Mouse (Mus musculus): ENCODE data around the gene Sec63. TPM values are rescaled to one million over a fixed set of nuclear protein-coding genes. Genes with fewer than 3 reads are reported as not detected.

Gene Sec63
- total RNA-seq, 2 experiments from 2014 or later: 42.9 to 50.5 TPM

GRCm38 (mm10) chr10:42827155-42827554 lies 65.9 kb downstream of the Sec63 start:
- intact Hi-C loops (cut with DNase I): no loop called here
- DNase-seq: no peak

DNA sequence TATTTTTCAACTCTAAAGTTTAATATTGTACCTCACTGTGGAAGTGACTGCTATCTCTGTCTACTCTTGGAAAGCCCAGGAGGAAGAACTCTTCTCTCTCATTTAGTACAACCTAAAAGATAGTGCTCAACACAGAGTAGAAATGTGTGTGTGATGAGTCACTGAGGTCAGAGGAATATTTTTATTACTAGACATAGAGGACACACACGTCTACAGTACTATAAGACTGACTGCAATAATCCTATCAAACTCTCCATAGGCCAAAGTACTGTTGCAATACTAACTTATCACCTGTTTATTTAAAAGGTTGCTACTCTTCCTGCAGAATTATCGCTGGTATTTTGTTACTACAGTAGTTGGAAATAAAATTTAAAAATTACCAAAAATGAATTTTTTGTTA lies 68.7 kb downstream of the Sec63 start:
- intact Hi-C loops (cut with DNase I): no loop called here
- DNase-seq: no peak

GRCm38 (mm10) chr10:42830409-42830808 lies 69.1 kb downstream of the Sec63 start:
- no peak for DNase-seq
- intact Hi-C loops (cut with DNase I): no loop called here

DNA sequence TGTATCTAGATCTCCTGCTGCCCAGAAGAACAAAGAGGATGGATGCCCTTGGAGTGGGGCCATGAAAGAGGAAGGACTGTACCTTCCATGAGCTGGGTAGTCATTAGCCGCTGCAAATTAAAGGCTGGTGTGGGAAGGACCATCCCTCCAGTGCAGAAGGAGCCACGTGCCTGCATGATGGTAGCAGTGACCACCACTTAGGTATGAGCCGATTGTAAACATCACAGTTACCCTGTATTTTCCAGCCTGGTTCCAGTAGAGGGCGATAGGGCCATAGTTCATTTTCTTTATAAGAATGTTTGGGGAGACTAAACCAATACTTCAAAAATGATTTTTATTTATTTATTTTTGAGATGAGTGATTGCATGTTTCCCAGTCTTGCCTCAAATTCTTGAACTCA lies 71.4 kb downstream of the Sec63 start:
- intact Hi-C loops (cut with DNase I): no loop called here
- DNase-seq: no peak

DNA sequence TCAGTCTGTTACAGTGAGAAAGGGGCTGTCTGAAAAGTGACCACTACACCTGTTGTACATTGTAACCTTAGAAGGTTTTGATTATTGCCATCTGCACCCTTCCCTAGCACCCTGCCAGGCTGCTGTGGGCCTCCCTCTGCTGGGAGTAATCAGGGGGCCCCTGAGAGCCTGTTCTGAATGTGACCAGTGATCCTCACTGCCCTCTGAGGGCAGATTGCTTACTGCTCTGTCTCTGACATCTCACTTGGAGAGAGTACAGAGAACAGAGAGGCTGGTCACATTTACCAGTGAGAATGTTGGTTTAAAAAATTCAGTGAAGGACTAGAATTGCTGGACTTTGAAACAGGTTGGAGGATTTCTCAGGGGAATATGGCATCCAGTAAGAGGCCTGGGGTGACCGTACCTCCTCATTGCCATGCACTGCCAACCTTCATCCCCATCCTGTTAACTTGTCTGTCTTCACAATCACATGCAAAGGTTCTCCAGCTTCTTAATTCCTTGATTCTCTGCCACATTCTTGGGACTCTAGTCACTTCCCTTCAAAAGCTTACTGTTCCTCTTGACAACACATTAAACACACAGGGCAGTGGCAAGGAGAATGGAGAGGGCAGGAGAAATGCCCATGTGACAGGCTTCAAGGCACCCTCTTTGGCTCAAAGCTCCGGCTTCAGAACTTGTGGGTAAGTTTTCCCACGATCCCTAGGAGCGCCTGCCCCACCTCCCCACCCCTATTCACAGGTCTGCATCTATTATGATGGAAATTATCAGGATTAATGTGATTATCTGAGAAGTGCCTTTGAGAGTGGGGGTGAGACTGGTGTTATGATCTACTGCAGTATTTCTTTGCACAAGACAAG lies 72.8 kb downstream of the Sec63 start:
- DNase-seq: no peak
- intact Hi-C loops (cut with DNase I): no loop called here

- intact Hi-C loops (cut with DNase I): no loop called here
- DNase-seq: no peak
Measured at GRCm38 (mm10) chr10:42838106-42838505, 76.8 kb downstream of the Sec63 start.

DNA sequence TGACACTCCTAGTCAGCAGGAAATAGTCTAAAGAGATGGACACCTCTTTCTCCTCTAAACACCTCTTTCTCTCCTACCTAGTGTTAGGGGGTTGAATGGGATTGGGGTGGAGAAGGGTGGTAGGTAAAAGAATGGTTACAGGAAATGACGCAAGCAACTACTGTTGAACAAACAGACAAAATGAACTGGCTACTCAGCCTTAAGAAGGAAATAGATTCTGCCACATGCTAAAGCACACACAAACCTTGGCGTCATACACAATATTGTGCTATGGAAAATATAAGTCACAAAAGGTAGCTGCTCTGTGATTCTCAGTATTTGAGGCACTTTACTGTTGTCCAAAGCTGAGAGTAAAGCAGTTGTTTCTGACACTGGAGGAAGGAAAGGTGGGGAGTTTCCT lies 77.4 kb downstream of the Sec63 start:
- no peak for DNase-seq
- intact Hi-C loops (cut with DNase I): no loop called here

DNA sequence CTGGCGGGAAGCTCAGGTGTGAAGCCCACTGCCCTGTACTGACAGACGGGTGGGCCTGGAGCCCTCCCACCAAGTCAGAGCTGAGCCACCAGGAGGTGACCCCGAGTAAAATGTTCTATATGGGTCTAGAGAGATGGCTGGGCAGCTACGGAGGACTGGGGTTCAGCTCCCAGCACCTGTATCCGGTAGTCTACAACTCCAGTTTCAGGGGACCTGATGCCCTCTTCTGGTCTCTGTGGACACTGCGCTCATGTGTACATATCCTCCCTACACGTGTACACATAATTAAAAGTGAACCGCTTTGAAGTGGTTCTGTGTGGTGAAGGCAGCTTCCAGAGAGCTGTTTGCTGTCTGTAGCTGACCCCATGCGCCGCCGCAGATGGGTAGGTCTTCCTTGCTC lies 78.7 kb downstream of the Sec63 start:
- intact Hi-C loops (cut with DNase I): loop anchor here (5.0 kb wide), 1 partner anchor 102 kb away; no protein-coding TSS in a partner anchor
- no peak for DNase-seq

- intact Hi-C loops (cut with DNase I): loop anchor here (5.0 kb wide), 1 partner anchor 101 kb away; no protein-coding TSS in a partner anchor
- DNase-seq: no peak
Measured at GRCm38 (mm10) chr10:42841531-42842195, 80.4 kb downstream of the Sec63 start.

DNA sequence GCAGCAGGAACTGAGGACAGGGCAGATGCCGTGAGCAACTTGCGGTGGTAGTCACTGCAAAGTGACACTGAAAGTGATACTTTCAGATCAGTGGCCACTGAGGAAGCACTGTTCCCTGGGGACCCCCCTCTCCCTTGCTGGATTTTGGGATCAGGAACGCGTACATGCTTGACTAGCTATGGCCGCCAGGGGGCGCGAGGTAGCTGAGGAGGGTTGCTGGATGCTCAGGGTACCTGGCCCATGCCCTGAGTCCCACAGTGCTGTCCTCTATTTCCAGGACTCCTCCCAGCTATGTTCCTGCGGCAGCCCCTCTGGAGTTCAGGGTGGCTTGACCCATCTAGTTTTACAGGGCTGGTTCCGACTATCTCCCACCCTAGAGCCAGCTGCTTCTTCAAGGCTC lies 81.1 kb downstream of the Sec63 start:
- DNase-seq: peak; percentile 83
- intact Hi-C loops (cut with DNase I): loop anchor here (5.0 kb wide), 1 partner anchor 100 kb away; no protein-coding TSS in a partner anchor

DNA sequence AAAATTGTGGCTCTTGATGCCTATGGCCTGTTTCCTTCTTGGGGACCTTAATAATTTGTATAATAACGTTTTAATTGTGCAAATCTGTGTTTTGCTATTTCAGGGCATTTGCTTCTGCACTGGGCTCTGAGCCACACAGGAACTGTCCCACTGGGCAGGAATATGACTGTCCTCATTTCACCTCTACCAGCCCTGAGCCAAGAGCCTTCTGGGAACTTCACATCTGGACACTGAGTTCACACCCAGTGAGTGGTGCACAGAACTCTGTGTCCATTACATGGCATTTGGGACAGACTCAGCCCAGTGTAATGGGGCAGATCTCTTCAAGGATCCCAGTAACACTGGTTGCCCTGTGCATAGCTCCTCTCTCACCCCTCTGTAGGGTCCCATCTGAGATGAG lies 82.1 kb downstream of the Sec63 start:
- no peak for DNase-seq
- intact Hi-C loops (cut with DNase I): loop anchor here (5.0 kb wide), 1 partner anchor 99 kb away; no protein-coding TSS in a partner anchor

- no peak for DNase-seq
- intact Hi-C loops (cut with DNase I): no loop called here
Measured at GRCm38 (mm10) chr10:42845480-42845879, 84.2 kb downstream of the Sec63 start.

GRCm38 (mm10) chr10:42848179-42849080 lies 87.1 kb downstream of the Sec63 start:
- intact Hi-C loops (cut with DNase I): no loop called here
- DNase-seq: no peak

DNA sequence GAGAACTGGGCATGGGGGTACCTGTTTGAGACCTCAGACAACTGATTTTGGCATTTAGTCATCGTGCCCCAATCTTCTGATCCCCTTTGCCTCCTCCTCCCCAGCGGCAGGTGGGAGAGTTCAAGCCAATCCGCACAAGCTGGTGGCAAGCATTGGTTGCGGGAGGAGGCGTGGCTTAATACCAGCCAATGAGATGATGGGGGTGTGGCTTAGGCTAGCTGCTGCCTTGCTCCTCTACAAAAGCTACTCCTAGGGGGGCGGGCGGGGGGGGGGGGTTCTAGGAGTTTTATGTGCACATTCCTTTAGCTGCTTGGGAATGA lies 87.7 kb downstream of the Sec63 start:
- intact Hi-C loops (cut with DNase I): no loop called here
- no peak for DNase-seq

- no peak for DNase-seq
- intact Hi-C loops (cut with DNase I): loop anchor here (5.0 kb wide), 1 partner anchor 87 kb away; no protein-coding TSS in a partner anchor
Measured at GRCm38 (mm10) chr10:42854838-42855237, 93.5 kb downstream of the Sec63 start.

GRCm38 (mm10) chr10:42855250-42855649 lies 94.0 kb downstream of the Sec63 start:
- DNase-seq: no peak
- intact Hi-C loops (cut with DNase I): loop anchor here (5.0 kb wide), 1 partner anchor 87 kb away; no protein-coding TSS in a partner anchor

DNA sequence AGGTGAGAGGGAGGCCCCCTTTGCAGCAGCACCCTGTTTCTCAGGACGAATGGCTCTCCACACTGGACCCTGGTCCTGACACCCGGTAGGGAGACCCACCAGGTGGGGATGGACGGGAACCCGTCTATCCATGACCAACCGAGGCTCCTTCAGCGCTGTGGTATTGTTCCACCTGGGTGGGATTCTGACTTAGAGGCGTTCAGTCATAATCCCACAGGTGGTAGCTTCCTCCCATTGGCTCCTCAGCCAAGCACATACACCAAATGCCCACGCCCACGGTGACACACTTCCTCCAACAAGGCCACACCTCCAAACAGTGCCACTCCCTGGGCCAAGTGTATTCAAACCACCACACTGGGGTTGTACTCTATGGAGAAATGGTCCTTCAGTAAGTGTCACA lies 95.3 kb downstream of the Sec63 start:
- intact Hi-C loops (cut with DNase I): loop anchor here (5.0 kb wide), 1 partner anchor 86 kb away; no protein-coding TSS in a partner anchor
- no peak for DNase-seq

GRCm38 (mm10) chr10:42857021-42857420 lies 95.7 kb downstream of the Sec63 start:
- no peak for DNase-seq
- intact Hi-C loops (cut with DNase I): loop anchor here (5.0 kb wide), 1 partner anchor 85 kb away; no protein-coding TSS in a partner anchor

GRCm38 (mm10) chr10:42859781-42860158 lies 98.5 kb downstream of the Sec63 start:
- intact Hi-C loops (cut with DNase I): loop anchor here (5.0 kb wide), 1 partner anchor 83 kb away; no protein-coding TSS in a partner anchor
- no peak for DNase-seq

GRCm38 (mm10) chr10:42860159-42860911 lies 99.0 kb downstream of the Sec63 start, which contains the start of gene Scml4:
TSS of gene Scml4 (plus strand) at chr10:42860370.
- intact Hi-C loops (cut with DNase I): no loop called here
- no peak for DNase-seq

Data from left cerebral cortex, postnatal 4 days (tissue).